Mouse (Mus musculus) spleen, postnatal 10 days (tissue): ENCODE data around the gene Atp2a3.

Experiments
- DNase-seq, 2 experiments: peaks; one replicate each; pipeline ENCODE4 v3.0.0; 2021 to 2022; ENCODE audit warnings: low spot score in 2 of 2

Atp2a3 gene

DNA sequence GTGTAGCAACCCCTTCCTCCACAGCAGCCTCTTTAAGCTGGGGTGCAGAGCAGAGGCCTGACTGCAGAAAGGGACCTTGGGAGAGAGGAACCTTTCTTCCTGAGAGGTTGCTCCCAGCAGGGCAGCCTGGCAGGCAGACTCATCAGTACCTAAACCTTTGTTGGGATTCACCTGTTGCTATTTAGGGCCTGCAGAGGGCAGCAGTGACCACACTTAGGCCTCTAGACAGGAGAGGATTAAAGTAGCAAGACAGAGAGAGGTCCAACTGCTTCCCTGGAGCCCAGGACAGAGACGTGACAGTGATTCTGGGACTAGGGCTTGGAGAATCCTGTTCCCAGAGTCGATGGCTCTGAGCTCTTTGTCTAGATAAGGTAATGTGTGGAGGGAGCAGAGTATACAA is 45.4 kb downstream of the Atp2a3 start:
- DNase-seq = peak; percentile 34 to 60

DNA sequence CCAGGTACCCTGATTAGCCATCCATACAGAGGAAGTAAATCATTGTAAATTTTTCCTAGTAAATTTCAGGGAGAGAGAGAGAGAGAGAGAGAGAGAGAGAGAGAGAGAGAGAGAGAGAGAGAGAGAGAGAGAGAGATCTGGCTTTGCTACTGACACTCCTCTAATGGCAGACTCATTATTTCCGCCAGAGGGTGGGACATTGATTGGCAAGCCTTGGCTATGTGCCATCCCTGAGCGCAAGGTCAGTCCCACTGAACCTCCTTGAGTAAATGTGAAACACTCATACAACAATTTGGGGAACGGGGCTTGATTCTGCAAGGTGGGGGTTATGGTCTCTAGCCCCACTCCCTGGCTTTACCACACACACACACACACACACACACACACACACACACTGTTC is 46.1 kb downstream of the Atp2a3 start:
- no peak for DNase-seq

DNA sequence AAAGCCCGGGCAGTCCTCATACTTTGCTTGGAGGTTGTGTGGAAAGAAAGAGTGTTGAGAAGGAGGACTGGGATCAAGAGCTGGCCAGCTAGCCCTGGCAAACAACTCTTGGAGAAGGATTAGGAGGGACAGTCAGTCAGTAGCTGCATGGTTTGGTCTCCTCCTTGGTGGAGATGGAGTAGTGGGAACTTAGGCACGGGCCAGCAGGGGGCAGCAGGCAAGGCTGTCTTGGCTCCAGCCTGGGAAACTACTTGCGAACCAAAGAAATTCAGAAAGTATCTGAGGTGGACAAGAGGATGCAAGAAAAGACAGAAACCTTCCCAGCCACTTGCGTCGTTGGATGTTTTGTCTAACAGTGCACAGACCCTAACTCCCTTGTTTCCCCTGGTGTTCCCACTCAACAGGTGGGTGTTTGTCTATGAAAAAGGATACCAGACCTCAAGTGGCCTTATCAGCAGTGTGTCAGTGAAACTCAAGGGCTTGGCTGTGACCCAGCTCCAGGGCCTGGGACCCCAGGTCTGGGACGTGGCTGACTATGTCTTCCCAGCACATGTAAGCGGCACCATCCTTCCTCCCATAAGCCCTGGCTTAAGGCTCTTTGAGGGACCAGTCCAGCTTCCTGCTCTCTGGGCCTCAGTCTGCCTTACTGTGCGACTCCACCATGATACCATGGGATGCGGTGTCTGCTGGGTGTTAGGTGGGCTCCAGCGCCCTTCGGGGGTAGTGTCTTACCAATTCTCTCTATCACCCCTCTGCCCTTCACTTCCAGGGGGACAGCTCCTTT is 46.9 kb downstream of the Atp2a3 start:
- DNase-seq = peak in 1 of 2 experiments; percentile 77

DNA sequence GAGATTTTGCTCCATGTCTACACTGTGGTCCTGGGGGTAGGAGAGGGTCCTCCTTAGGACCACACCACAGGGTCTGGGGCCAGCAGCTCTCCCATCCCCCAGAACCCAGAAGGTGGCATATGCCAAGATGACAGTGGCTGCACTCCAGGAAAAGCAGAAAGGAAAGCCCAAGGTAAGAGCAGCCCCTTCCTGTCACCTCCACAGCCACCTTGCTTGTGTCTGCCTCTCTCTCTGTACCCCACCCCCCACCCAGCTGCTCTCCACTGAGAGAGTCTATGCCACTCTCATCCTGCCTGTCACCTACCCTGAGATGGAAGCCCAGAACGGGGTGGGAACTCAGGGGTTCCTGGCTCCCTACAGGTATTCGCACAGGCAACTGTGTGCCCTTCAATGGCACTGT is 47.9 kb downstream of the Atp2a3 start:
- DNase-seq = no peak

DNA sequence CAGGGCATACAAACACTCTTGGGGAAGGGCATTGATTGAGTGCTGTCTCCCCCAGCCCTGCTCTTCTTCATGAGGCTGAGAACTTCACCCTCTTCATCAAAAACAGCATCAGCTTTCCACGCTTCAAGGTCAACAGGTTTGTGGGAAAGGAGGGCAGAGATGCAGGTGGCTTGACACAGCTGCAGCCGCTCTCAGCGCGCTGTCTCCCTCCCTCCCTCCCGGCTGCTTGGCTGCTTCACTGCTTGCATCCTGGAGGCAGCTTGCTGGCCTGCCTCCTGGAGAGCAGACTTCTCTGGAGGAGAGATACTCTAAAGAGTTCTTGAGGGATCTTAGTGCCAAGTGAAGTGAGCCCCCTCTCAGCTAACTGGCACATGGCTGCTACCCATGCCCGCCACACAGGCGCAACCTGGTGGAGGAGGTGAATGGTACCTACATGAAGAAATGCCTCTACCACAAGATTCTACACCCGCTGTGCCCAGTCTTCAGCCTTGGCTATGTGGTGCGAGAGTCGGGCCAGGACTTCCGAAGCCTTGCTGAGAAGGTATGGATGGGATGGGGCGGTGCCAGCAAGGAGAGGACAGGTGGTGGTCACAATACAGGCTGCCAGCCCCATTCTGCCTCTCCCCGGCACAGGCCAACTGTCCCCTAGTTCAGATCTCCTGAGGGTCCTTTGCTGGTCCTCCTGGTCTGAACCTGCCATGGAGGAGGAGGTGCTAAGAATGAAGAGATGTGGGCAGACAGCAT is 48.7 kb downstream of the Atp2a3 start:
- DNase-seq = no peak

DNA sequence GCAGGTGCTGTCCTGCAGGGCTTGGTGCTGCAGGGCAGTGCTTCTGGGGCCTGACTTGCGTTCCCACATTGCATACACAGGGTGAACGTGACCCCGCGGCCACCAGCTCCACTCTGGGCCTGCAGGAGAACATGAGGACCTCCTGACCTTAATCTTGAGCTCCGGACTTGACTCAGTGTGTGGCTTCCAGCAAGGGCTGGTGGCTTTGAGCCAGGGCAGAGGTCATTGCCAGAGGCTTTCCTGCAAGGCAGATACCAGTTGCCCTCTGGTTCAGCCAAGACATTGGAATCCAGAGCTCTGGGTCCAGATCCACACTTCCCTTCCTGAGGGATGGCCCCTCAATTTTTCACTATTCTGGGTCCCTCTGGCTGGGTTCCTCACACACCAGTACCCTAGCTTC is 53.0 kb downstream of the Atp2a3 start:
- DNase-seq = no peak

DNA sequence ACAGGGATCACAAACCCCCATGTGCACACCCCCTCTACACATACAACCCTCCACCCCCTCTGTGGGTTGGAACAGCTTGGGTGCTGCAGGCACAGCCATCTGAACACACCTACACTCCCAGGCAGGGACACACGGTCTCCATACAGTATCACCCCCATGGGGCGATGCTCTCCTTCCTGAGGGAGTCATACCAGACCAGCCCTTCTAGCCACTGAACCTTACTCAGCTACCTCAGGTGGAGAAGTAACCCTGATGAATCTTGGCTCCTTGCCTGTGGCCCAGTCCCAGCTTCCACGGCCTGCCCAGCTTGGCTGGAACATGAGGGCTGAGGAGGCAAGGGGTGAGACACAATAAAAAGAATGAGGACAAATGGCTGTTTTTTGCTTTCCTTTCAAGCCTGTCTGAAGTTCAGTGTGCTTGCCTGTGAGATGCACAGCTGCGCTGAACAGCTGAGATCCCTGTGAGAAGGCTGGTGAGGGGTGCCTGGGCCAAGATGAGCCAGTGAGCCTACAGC is 53.9 kb downstream of the Atp2a3 start:
- DNase-seq = no peak

DNA sequence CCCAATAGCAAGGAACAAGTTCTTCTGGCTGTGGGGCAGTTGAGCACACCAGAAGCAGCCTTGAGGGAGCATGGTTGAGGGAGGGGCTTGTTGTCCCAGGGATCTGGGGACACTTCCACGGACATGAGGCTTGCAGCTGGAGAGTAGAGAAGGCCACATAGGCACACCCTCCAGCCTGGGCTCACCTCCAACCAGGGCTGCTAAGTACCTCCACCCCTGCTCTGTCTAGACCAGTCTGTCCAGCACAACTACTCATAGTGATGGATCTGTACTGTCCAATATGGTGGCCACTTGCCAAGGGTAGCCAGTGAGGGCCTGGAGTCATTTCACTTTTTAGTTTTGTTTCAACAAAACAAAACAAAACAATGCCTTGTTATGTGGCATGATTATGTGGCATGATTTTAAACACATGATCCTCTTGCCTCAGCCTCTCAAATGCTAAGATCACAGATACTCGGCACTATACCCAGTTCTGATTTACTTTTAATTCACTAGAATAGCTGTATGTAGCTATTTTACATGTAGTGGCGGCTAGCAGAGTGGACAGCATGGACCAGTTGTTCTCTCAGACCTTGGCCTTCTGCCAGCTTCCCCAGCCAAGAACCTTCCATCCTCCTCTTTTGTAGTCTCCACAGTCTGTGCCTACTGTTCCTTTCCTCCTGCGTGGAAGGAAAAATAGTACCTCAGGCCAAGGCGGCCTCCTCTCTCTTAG is 54.6 kb downstream of the Atp2a3 start:
- DNase-seq = no peak

DNA sequence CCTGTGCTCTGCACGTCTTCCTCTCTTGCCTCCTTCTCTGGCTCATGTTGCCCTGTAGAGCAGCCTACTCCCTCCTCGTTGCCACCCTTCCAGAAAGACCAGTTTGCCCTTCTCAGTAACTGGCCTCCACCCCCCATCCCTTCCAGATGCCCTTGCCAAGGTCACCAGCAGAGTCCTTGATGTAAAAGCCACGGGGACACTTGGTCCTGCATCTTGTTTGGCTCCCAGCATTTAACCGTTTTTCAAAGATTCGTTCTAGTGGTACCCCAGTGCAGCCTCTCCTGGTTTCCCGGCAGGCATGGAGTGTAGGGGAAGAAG is 55.1 kb downstream of the Atp2a3 start:
- no peak for DNase-seq

DNA sequence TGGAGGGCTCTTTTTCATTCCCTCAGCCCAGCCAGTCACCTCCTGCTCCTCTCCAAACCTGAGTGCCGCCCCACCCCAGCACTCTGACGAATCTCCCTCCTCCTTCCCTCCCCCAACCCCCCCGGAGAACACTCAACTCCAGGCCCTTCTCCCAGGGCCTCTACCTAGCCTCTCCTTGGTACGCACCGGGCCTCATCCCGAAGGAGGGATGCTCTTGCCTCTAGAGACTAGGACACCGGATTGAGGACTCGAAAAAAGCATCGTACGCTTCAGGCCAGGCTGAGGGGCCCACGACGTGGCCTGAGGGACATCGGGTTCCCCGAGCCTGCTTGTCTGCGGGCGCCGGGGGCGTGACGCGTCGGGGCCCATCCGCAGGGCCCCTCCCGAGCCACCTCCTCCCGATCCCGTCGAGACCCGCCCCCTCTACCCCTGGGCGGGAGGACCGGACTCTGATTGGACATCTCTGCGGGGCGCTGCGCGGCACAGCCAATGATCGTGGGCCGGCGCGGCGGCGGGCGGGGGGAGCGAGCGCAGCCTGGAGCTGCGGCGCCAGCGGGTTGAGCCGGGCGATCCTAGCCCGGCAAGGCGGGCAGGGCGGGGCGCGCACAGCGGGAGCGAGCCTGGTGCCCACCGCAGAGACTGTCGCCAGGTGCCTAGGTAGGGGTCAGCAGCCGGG is 57.6 kb downstream of the Atp2a3 start, which contains the start of gene Camkk1:
Camkk1 (plus strand) TSS at position 538 of the 676 bp plus-strand sequence.
- peak; percentile 65 to 83 for DNase-seq

DNA sequence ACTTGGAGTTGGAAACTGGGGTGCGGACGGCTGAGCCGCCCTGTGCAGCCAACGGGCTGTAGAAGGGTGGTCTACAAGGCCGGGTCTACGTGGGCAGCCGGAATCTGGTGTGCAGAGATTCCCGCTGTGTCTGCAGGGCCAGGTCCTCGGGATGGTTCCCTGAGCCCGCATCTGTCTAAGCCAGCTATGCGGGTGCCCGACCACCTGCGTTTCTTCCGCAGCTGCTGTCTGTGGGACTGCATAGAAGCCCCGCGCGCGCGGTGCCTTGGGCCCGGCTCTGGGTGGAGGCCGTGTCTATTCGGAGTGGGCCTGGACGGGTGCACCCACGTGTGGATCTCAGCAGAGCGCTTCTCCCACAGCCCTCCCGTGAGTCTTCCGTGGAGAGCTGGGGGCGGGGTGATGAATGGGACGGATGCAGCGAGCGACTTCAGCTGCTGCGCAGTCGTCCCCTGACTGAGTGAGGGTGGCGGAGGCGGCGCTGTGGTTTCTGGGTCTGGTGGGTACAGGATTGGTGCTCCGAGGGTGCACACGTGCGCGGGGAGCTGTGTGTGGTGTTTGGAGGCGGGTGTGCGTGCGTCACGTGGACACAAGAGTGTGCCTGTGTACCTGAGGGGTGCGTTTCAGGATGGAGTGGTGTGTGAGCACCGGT is 58.3 kb downstream of the Atp2a3 start:
- peak in 1 of 2 experiments; percentile 75 for DNase-seq

DNA sequence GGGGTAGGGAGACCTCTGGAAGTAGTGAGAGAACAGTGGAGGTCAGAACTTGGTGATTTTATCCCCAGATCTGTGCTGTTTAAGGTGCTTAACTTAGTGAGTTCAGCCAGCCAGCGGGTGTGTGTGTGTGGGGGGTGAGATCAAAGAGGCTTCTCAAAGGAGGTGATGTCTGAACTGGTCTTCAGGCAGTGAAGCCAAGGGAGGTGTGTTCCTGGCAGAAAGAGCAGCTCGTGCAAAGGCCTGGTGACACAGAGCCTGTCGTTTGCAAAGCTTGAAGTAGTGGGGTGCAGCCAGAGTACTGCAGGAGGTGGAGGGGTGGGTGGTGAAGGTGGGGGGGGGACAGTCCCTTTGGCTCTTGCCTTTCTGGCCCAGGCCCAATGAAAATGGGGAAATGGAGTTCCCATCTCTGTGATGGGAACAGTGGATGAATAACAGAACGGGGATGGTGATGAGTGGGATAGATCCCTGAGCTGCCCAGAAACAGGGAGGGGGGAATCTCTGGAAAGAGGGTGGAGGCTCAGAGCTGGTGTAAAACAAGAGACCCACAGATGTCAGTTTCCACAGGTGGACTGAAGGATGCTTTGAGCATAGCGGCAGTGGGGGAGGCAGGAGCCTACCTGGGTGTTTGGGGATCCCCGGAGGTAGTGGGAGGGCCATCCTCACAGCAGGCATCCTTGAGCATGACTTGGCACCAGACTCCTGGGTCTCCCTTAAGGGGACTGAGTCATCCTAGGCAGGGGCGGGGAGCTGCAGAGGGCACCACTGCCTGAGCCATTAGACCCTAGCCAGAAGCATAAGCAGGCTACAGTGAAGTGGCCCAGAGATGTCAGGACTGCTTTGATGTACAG is 60.2 kb downstream of the Atp2a3 start:
- no peak for DNase-seq

DNA sequence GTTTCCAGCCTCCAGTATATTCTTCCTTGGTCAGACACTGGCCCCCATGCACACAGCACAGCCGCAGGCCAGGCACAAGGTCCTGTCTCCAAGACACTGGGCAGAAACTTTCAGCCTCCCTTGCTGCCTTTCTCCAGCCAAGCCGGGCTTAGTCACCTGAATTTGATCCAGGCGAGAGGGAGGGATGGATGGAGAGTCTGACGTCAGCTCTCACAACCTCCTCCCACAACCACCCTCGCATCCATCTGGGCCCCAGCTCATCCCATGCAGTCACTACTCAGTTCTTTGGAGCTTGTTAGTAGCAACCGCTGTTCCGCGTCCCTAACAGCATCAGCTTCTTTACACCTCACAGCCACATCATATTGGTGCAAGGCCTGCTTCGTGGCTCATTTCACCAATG is 62.1 kb downstream of the Atp2a3 start:
- DNase-seq = no peak

DNA sequence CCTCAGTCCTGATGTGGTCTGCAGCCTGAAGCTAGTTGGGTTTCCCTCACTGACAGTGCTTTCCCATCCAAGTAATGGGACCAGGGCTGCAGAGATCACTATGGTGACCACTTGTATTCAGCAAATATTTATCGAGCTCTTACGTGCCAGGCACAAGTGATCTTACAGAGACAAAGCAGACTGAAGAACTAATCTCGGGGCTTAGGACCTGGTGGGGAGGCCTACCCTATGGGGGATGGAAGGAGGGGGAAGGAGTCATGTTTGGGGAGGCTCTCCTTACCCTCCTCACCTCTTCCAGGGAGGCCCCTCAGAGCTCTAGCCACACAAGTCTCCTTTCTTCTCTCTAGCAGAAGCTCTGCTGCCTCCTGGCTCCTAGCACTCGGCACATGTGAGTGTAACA is 62.9 kb downstream of the Atp2a3 start:
- DNase-seq = no peak

DNA sequence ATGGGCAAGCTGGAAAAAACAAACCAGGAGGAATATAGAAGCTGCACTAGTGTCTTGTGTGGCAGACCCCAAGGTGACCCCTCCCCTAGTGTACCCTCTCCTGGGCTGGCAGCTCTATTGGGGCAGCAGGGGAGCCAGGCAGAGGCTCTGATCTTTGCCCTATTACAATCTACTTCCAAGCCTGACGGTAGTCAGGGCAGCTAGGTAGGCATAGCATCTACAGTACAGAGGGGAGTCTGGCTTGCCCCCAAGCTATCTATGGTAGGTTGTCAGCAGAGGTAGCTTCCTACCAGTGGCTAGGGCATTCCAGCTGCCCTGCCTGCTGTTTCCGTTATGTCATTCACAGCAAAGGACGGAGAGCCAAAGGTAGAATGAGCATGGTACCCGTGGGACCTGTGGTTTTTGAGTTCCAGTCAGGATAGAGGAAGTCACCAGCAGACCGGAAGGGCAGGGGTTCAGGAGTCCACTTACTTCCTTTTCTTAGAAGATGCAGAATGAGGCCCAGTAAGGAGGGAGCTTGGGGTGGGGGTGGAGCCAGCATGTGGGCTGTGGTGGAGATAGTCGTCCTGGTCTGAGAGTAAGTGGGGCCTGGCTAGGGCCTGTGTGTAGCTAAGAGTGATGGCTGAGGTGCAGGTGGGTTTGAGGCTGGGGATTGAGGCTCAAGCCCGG is 63.4 kb downstream of the Atp2a3 start:
- peak in 1 of 2 experiments; percentile 70 for DNase-seq

DNA sequence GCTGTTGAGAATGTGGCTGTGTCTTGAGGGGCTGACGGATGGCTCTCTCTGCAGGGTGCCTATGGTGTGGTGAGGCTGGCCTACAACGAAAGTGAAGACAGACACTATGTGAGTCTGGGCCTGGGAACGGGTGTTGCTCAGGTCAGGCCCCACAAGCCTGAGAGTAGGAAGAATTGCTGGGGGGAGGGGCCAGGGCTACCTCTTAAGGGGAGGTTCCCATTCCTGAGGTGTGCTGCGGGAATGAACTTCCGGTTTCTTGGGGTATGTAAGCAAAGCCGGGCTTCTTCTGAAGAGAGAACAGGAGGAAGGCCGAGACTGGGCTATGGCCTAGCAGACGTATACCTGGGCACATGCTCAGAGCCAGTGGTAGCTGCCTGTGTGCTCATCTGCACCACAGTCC is 66.0 kb downstream of the Atp2a3 start:
- DNase-seq = no peak

DNA sequence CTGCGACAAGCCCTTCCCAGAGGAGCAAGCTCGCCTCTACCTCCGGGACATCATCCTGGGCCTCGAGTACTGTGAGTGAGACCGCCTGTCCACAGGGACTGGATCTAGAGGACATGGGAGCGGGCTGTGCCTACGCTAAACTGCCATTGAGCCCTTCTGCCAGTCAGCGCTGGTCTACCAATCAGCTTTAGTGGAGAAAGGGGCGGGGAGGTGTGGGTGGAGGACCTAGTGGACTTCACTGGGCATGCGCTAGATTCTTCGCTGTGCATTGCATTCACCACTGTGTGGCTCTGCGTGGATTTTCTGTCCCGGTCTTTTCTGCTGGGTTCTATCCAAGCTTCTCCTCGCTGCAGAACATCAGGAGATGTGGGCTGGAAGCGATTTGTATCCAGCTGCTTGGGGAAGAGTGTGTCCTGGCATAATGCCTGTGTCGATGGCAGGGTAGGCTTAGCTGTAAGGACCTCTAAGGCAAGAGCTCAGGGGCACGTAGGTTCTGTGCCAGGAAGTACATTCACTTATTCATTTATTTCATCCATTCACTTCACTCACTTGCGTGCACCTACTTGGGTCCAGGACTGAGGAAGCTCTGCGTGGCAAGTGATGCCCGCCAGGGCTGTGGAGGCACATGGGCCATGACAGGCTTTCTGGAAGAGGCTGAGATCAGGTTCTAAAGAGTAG is 70.0 kb downstream of the Atp2a3 start:
- peak; percentile 33 to 77 for DNase-seq

DNA sequence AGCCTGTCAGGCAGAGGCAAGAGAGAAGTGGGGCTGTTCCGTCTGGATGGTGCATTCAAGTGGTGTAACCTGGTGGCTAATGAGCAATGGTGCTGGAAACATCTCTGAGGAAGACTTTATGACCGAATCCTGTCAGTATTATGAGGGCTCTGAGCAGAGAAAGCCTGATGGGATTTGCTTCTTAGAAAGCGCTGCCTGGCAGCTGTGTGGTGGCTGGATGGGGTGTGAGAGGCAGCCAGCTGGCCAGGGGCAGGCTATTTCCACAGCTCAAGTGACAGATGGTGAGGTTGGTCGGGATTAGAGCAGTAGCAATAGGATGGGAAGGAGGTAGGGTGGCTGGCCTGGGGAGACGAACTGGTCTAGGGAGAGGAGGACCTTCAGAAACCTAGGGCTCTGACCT is 70.6 kb downstream of the Atp2a3 start:
- no peak for DNase-seq

DNA sequence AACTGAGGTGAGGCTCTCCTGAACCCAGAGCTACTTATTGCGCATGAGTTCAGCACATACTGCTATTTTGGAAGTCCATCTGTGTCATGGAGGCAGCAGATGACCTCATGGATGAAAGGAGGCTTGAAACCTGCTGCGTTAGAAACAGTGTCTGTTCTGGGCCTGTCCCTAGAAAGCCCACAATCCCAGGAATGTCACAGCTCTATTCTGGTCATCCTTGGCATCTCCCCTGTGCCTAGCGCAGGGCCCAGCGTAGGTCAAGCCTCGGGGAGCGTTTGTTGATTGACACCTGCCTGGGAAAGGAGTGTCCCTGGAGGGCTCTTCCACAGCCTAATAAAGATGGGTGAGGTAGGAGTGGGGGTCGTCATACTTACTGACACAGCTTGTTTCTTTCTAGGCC is 75.1 kb downstream of the Atp2a3 start:
- DNase-seq = no peak
